Mouse (Mus musculus) olfactory bulb, adult 2 months (tissue): ENCODE measurements around the gene Psmc6.

ENCODE experiments used
- CTCF ChIP-seq: fragments of 200-500 bp; IDR thresholded peaks from 2 replicates; pipeline ENCODE4 v1.5.1; 2012; ENCODE audit warnings: low read depth, mild to moderate bottlenecking, low read length, moderate library complexity; ENCODE audit not compliant: insufficient read depth
- POLR2A ChIP-seq: fragments of 200-500 bp; IDR thresholded peaks from 2 replicates; pipeline ENCODE4 v1.6.1; 2012; ENCODE audit warnings: mild to moderate bottlenecking, low read depth, low read length, moderate library complexity; ENCODE audit not compliant: insufficient read depth

DNA sequence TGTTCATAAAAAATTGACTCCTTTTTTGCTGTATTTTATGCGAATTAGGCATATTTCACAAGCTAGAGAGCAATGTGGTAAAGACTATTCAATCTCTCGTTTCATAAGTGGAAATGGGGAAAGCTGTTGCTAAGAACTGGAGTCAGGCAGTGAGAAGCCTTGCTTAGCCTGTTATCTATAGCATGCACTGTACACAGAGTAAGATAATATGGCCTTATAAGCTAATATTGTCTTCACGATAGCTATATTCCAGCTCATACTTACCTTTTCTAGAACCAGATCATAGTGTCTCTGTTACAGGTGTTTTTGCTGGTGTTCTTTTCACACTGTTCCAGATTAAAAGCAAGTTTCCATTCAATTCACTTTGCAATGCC lies 10.4 kb upstream of the Psmc6 start:
- no peak for TF ChIP-seq POLR2A
- TF ChIP-seq CTCF: no peak
